Mouse (Mus musculus) stomach, embryonic 15.5 days (tissue): ENCODE results near the gene Hhat. TPM values are rescaled to one million over a fixed set of nuclear protein-coding genes. Genes with fewer than 3 reads are reported as not detected.

Experiments
- ATAC-seq: fragments of 200-750 bp; cut with Nextera tagmentation; 2 replicates; pipeline ENCODE4 v1.8.0; 2017; ENCODE audit warnings: low read depth, moderate number of reproducible peaks, moderate TSS enrichment; ENCODE audit not compliant: insufficient read depth, low FRiP score
- H3K27ac ChIP-seq: fragments of 300-500 bp; sonication (generic); 2 replicates; pipeline ENCODE4 v1.5.1; 2015; ENCODE audit warnings: mild to moderate bottlenecking, inconsistent platforms
- H3K27me3 ChIP-seq: fragments of 300-500 bp; sonication (generic); replicated peaks from 2 replicates; pipeline ENCODE4 v1.6.1; 2015; ENCODE audit warnings: inconsistent platforms
- H3K36me3 ChIP-seq: fragments of 300-500 bp; sonication (generic); 2 replicates; pipeline ENCODE4 v1.6.1; 2015; ENCODE audit warnings: inconsistent platforms
- H3K4me1 ChIP-seq: fragments of 300-500 bp; sonication (generic); 2 replicates; pipeline ENCODE4 v1.6.1; 2015; ENCODE audit warnings: inconsistent platforms
- H3K4me2 ChIP-seq: fragments of 300-500 bp; sonication (generic); 2 replicates; pipeline ENCODE4 v1.6.1; 2015; ENCODE audit warnings: mild to moderate bottlenecking, inconsistent platforms
- H3K4me3 ChIP-seq: fragments of 300-500 bp; sonication (generic); replicated peaks from 2 replicates; pipeline ENCODE4 v1.5.1; 2015; ENCODE audit warnings: inconsistent platforms
- H3K9ac ChIP-seq: fragments of 300-500 bp; sonication (generic); 2 replicates; pipeline ENCODE4 v1.6.1; 2015; ENCODE audit warnings: inconsistent platforms
- H3K9me3 ChIP-seq: fragments of 300-500 bp; sonication (generic); 2 replicates; pipeline ENCODE4 v1.6.1; 2016; ENCODE audit warnings: inconsistent platforms
- WGBS: fragments of 180-500 bp; shearing (Covaris S2); methylation state at CpG from one replicate; pipeline ENCODE4 v1.1.7; 2015; 5-methylcytosine and 5-hydroxymethylcytosine counted together
- polyA plus RNA-seq: library from polyadenylated mRNA; unstranded; fragments of >200 nt; fragmentation: Nextera tagmentation; extraction: Ambion mirVana; gene quantifications from 2 replicates; pipeline ENCODE4 v1.2.1, GENCODE M21; 2015

Gene Hhat
- polyA plus RNA-seq, 1 experiment from 2014 or later, result 8.7 TPM

DNA sequence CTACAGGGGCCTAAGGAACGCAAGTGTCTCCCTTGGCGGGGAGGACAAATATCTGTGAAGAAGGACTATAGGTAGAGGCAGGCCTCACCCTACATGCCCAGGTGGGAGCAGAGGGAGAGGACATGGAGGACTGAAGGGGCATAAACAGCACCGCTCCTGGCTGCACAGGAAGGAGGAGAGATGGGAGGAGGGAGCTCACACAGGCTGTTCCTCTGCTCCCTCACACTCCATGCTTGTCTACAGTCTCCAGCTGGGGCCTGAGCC lies 25.9 kb upstream of the Hhat start:
- Histone ChIP-seq H3K27me3 (no peaks in the 10 kb centered on the region), H3K27ac (peak overlapping the region; percentile 54; the same call in 1 of the 2 replicates)
- no peak for ATAC-seq

GRCm38 (mm10) chr1:192796201-192797010 lies 25.4 kb upstream of the Hhat start:
- Histone ChIP-seq H3K27me3 (no peaks in the 10 kb centered on the region), H3K4me3 (no peak overlapping the region), H3K36me3 (no peaks in the 10 kb centered on the region), H3K4me2 (peak overlapping the region; percentile 23; the same call in 1 of the 2 replicates), H3K27ac (peak overlapping the region; percentile 72), H3K9ac (no peak overlapping the region), H3K9me3 (no peaks in the 10 kb centered on the region), H3K4me1 (peaks cover 34% of the 10 kb centered on the region)
- ATAC-seq, result no peak
- 19% methylated on average over 10 of the region's 21 CpGs for WGBS

More for the DNA sequence above, 25.9 kb upstream of the Hhat start:
- Histone ChIP-seq H3K9ac (no peak overlapping the region), H3K4me2 (no peak overlapping the region), H3K4me1 (peaks cover 28% of the 10 kb centered on the region), H3K9me3 (no peaks in the 10 kb centered on the region), H3K36me3 (no peaks in the 10 kb centered on the region), H3K4me3 (no peak overlapping the region)
- 71% methylated on average over 3 of the region's 3 CpGs for WGBS

DNA sequence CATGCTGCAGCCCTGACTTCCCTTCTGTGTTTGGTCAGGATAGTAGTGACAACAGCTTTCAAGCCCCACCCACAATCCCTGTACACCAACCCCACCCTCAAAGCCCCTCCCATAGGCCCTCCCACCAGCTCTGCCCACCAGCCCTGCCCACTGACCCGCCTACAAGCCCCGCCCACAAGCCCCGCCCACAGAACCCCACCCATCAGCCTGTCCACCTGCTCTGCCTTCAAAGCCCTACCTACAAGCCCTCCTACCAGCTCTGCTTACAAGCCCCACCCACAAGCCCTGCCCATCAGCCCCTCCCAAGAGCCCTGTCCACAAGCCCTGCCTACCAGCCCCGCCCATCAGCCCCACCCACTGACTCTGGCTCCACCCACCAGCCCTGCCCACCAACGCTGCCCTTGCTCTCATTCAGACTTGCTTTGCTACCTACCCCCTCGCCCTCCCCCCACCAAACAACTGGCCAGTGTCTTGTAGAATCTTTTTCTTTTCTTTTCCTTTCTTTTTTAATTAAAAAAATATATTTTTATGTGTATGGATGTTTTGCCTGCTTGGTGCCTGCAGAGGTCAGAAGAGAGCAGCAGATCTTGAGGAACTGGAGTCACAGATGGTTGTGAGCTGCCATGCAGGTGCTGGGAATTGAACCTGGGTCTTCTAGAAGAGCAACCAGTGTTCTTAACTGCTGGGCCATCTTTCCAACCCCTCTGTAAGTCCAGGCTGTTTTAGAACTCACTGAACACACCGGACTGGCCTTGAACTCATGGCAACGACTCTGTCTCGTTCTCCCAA lies 24.1 kb upstream of the Hhat start:
- Histone ChIP-seq H3K4me1 (peaks cover 38% of the 10 kb centered on the region), H3K9ac (no peak overlapping the region), H3K36me3 (no peaks in the 10 kb centered on the region), H3K27ac (no peak overlapping the region), H3K27me3 (no peaks in the 10 kb centered on the region), H3K9me3 (no peaks in the 10 kb centered on the region), H3K4me2 (no peak overlapping the region), H3K4me3 (no peak overlapping the region)
- WGBS, result 58% methylated on average over 9 of the region's 9 CpGs
- ATAC-seq, result no peak

DNA sequence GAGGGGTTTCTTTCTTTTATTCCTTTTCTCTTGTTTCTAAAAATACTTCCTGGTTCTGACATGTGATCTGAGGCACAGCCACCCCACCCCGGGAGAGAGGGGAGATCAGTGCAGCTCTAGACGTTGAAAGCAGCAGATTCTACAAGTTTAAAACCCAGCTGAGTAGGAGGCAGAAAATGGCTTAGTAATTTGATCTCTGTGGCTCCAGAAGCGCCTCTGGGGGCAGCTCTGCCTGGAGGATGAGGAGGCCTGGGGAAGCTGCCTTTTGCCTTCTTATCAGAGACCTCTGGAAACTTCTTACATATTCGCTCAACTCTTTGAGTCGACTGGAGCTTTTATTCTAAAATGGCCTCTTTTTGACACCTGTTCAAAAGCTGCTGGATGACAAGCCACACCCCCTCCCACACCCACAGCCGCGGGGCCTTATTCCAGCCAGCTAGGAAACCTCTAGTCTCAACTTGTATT lies 20.9 kb upstream of the Hhat start:
- Histone ChIP-seq H3K4me2 (peak overlapping the region; percentile 5; the same call in 1 of the 2 replicates), H3K4me1 (peaks cover 30% of the 10 kb centered on the region), H3K27me3 (no peaks in the 10 kb centered on the region), H3K9ac (no peak overlapping the region), H3K4me3 (no peak overlapping the region), H3K27ac (peak overlapping the region; percentile 78), H3K36me3 (no peaks in the 10 kb centered on the region), H3K9me3 (no peaks in the 10 kb centered on the region)
- no peak for ATAC-seq
- WGBS, result 7% methylated on average over 7 of the region's 7 CpGs

DNA sequence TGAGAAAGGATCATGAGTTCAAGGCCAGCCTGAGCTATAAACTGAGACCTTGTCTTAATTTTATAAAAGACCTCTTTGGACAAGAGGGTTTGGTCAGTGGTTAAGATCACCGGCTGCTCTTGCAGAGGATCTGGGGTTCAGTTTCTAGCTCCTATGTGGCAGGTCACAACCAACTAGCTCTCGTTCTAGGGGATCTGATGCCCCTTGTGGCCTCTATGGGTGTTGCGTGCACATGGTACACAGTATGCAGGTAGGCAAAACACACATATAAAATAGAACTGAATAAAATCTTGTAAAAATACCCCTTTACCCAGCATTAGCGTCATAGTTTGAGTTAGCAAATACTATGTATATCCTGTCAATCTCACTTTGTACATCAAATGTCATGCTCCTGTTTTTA lies 19.4 kb upstream of the Hhat start:
- no peak for ATAC-seq
- H3K4me2 ChIP-seq, result no peak overlapping the region
- H3K9me3 ChIP-seq, result no peaks in the 10 kb centered on the region
- no peak overlapping the region for H3K9ac ChIP-seq
- no peaks in the 10 kb centered on the region for H3K27me3 ChIP-seq
- peak overlapping the region; percentile 82 for H3K27ac ChIP-seq
- no peaks in the 10 kb centered on the region for H3K36me3 ChIP-seq
- WGBS, result 75% methylated on average over 4 of the region's 4 CpGs
- no peak overlapping the region for H3K4me3 ChIP-seq
- peaks cover 34% of the 10 kb centered on the region for H3K4me1 ChIP-seq

DNA sequence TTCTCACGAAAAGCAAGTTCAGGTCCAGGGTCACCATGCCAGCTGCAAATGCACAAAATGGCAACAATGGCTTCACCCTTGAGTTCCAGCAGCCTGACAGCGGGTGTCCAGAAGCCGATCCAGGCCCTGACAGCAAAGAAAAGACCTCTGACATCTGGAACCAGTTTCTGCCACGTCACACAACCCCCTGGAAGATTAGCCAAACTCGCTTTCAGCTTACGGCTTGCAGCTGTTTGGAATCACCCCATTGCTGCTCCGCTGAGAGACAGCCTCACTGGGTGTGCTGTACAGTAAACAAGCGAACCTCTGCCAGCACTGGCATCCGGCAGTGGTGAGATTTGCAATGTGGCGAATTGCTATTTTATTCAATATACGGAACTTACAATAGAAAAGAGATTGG lies 18.8 kb upstream of the Hhat start:
- no peak for ATAC-seq
- Histone ChIP-seq H3K9me3 (no peaks in the 10 kb centered on the region), H3K4me2 (no peak overlapping the region), H3K36me3 (no peaks in the 10 kb centered on the region), H3K4me1 (peaks cover 35% of the 10 kb centered on the region), H3K27me3 (no peaks in the 10 kb centered on the region), H3K27ac (peak overlapping the region; percentile 82), H3K9ac (no peak overlapping the region), H3K4me3 (no peak overlapping the region)
- WGBS, result 50% methylated on average over 11 of the region's 11 CpGs

DNA sequence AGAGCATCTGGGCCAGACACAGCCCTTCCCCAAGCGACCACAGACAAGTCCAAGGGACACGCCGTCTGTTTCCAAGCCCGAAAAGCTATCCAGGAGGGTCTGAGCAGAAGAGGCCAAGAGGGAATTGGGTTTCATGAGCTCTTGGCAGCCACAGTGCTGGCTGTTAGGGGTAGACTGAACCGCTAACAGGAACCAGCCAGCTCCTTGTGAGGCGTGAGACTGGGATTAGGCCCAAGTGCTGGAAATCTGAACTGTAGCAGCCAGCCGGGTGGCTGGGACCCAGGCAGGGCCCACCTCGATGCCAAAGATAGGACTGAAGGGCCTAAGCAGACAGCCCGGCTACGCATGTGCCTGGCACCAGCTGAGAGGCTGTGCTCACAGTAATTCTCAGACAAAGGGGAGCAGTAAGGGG lies 18.1 kb upstream of the Hhat start:
- Histone ChIP-seq H3K4me3 (no peak overlapping the region), H3K9ac (no peak overlapping the region), H3K4me1 (peaks cover 35% of the 10 kb centered on the region), H3K36me3 (no peaks in the 10 kb centered on the region), H3K9me3 (no peaks in the 10 kb centered on the region), H3K27me3 (no peaks in the 10 kb centered on the region), H3K27ac (peak overlapping the region; percentile 82), H3K4me2 (no peak overlapping the region)
- 52% methylated on average over 10 of the region's 10 CpGs for WGBS
- ATAC-seq, result peak; percentile 48; the same call in 1 of the 2 replicates

GRCm38 (mm10) chr1:192786194-192786593 lies 15.2 kb upstream of the Hhat start:
- no peaks in the 10 kb centered on the region for H3K36me3 ChIP-seq
- H3K9me3 ChIP-seq, result no peaks in the 10 kb centered on the region
- no peak overlapping the region for H3K4me2 ChIP-seq
- WGBS, result 59% methylated on average over 1 of the region's 1 CpGs
- H3K4me3 ChIP-seq, result no peak overlapping the region
- ATAC-seq, result no peak
- H3K27me3 ChIP-seq, result no peaks in the 10 kb centered on the region
- no peak overlapping the region for H3K9ac ChIP-seq
- H3K27ac ChIP-seq, result peak overlapping the region; percentile 58; the same call in 1 of the 2 replicates
- peaks cover 26% of the 10 kb centered on the region for H3K4me1 ChIP-seq

DNA sequence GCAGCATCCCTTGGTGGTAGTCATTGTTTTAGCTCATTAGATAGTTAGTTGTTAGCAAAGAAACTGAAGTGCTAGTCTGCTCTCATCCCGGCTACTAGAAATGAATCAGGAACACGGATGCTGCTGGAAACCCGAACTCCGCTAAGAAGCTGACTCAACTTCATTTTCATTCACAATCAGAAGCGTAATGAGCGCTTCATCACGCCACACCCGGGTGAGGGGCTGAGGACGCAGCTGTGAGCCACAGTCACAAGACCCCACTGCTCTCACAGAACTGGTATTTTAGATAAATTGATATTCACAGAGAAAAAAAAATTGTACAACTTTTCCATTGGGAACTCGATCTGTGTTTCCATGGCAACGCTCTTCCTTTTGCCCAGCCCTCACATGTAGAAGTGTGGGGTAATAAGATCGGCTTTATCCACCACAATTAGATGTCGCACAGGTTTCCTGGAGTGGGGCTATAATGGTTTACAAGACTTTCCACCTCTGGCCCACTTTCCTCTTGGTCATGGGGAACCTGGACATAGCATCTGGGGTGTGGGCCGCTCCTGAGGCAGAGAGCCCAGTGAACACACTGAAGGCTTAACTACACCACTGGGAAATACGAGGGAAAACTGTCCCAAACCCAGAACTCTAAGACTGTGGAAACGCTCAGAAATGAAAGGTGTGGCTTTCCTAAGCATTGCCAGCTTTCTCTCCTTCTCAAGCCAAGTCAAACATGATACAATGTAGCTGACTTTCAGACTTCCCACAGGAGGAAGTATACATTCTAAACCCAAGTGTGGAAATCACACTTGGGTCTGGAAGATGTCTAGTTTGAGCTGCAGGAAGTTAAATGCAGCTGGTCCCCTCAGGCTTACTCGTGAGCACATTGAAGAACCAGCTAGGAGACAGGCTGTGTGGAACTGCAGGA lies 14.3 kb upstream of the Hhat start:
- H3K27ac ChIP-seq, result peak overlapping the region; percentile 58
- H3K4me3 ChIP-seq, result no peak overlapping the region
- H3K27me3 ChIP-seq, result no peaks in the 10 kb centered on the region
- 64% methylated on average over 17 of the region's 17 CpGs for WGBS
- no peak for ATAC-seq
- peaks cover 23% of the 10 kb centered on the region for H3K4me1 ChIP-seq
- no peak overlapping the region for H3K4me2 ChIP-seq
- no peaks in the 10 kb centered on the region for H3K9me3 ChIP-seq
- H3K9ac ChIP-seq, result no peak overlapping the region
- no peaks in the 10 kb centered on the region for H3K36me3 ChIP-seq

- 33% methylated on average over 4 of the region's 4 CpGs for WGBS
- Histone ChIP-seq H3K27ac (no peak overlapping the region), H3K4me2 (no peak overlapping the region), H3K9me3 (no peaks in the 10 kb centered on the region), H3K27me3 (no peaks in the 10 kb centered on the region), H3K4me1 (peaks cover 19% of the 10 kb centered on the region), H3K4me3 (no peak overlapping the region), H3K9ac (no peak overlapping the region), H3K36me3 (no peaks in the 10 kb centered on the region)
- ATAC-seq, result peak; percentile 30; the same call in 1 of the 2 replicates
These were observed 13.4 kb upstream of the Hhat start for GRCm38 (mm10) chr1:192784374-192784773.

GRCm38 (mm10) chr1:192781256-192781655 lies 10.2 kb upstream of the Hhat start:
- ATAC-seq, result no peak
- no peaks in the 10 kb centered on the region for H3K9me3 ChIP-seq
- H3K4me1 ChIP-seq, result peaks cover 17% of the 10 kb centered on the region
- no peak overlapping the region for H3K4me3 ChIP-seq
- no peak overlapping the region for H3K27ac ChIP-seq
- no peak overlapping the region for H3K4me2 ChIP-seq
- no peaks in the 10 kb centered on the region for H3K27me3 ChIP-seq
- H3K9ac ChIP-seq, result no peak overlapping the region
- H3K36me3 ChIP-seq, result no peaks in the 10 kb centered on the region
